Mouse (Mus musculus): Measurements from ENCODE around the gene Chchd1. TPM values are rescaled to one million over a fixed set of nuclear protein-coding genes. Genes with fewer than 3 reads are reported as not detected.
A peak's percentile ranks its signal among the peaks of the same experiment; 100 is the strongest.

Chchd1 gene
- polyA plus RNA-seq, 1 experiment from 2014 or later: 188 TPM

DNA sequence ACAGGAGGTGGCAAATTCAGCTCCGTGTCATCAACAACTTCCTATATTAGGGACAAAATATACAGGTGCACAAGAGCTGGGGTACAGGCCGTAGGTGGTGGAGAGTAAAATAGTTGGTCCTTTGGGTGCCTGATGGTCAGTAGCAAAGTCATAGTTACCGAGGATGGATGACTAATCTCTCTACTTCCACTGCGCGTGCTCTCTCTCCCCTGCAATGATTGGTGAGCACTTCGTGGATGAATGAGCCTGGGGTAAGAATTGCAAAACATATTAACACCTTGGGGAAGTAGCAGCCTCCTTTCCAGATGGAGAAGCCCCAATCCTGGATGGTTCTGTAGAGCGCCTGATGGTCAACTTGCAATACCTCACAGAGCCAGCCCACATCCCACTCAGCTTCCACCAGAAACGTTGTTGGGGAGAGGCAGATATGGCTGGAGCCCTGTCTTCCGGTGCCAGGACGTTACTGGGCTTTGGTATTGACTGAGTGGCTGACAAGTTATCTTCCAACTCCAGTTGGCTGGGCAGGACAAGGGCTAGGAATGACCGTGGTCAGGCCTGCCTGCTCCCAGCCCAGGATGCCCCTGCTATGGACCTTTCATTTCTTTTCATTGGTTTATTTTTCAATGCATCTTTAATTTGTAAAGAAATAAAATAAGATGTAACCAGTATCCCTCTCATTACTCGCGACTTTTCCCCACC, 8.5 kb upstream of the Chchd1 start:
- peak overlapping the region; percentile 98 for H3K27ac ChIP-seq (replicated peaks; ENCODE audit: low read depth, low read length)
- H3K4me1 ChIP-seq (ENCODE audit: control insufficient read depth, insufficient read depth, low read length): peaks cover 41% of the 10 kb centered on the region
- H3K9me3 ChIP-seq (ENCODE audit: control insufficient read depth, low read length): no peaks in the 10 kb centered on the region
- peak overlapping the region; percentile 67 for H3K4me2 ChIP-seq (ENCODE audit: low read length)
- no peaks in the 10 kb centered on the region for H3K27me3 ChIP-seq (ENCODE audit: control insufficient read depth, insufficient read depth, low read length)
- WGBS: 49% methylated on average over 13 of the region's 13 CpGs
- peaks cover 54% of the 10 kb centered on the region for H3K36me3 ChIP-seq (ENCODE audit: control insufficient read depth, insufficient read depth, low read length)
- peak overlapping the region; percentile 88 for H3K9ac ChIP-seq (replicated peaks; ENCODE audit: low read length)
- ATAC-seq (ENCODE audit: low FRiP score, low TSS enrichment) (peak; percentile 16; the same call in 1 of the 2 replicates), DNase-seq (no peak)
- H3K4me3 ChIP-seq (replicated peaks; ENCODE audit: low read depth, low read length): peak overlapping the region; percentile 86

DNA sequence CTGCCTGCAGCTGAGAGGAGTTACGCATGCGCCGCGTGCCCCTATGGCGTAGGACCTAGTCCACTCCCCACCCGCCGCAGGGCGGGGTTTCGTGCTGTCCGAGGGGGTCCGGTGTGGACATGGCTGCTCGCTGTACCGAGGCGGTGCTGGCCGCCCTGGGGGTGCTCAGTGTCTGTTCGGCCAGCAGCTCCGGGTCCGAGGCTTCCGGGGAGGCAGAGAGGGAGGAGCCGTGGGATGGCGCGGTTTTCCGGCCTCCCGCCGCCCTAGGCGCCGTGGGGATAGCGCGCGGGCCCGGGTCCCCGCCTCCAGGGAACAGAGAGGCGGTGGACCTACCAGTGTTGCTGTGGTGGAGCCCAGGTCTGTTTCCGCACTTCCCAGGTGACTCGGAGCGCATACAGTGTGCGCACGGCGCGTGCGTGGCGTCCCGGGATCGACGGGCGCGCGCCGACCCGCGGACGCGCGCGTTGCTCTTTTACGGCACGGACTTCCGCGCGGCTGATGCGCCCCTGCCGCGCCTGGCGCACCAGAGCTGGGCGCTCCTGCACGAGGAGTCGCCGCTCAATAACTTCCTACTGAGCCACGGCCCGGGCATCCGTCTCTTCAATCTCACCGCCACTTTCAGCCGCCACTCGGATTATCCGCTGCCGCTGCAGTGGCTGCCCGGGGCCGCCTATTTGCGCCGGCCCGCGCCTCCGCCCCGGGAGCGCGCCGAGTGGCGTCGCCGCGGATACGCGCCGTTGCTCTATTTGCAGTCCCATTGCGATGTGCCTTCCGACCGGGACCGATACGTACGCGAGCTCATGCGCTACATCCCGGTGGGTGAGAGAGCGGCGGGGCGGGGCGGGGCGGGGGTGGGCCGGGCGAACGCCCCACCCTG, 7.7 kb upstream of the Chchd1 start, which contains the start of gene Fut11:
Gene Fut11, plus strand, starts transcription at position 85 of the 877 bp plus-strand sequence.
- peaks cover 44% of the 10 kb centered on the region for H3K4me1 ChIP-seq (ENCODE audit: control insufficient read depth, insufficient read depth, low read length)
- peaks cover 46% of the 10 kb centered on the region for H3K36me3 ChIP-seq (ENCODE audit: control insufficient read depth, insufficient read depth, low read length)
- under 1% methylated on average over 109 of the region's 111 CpGs for WGBS

DNA sequence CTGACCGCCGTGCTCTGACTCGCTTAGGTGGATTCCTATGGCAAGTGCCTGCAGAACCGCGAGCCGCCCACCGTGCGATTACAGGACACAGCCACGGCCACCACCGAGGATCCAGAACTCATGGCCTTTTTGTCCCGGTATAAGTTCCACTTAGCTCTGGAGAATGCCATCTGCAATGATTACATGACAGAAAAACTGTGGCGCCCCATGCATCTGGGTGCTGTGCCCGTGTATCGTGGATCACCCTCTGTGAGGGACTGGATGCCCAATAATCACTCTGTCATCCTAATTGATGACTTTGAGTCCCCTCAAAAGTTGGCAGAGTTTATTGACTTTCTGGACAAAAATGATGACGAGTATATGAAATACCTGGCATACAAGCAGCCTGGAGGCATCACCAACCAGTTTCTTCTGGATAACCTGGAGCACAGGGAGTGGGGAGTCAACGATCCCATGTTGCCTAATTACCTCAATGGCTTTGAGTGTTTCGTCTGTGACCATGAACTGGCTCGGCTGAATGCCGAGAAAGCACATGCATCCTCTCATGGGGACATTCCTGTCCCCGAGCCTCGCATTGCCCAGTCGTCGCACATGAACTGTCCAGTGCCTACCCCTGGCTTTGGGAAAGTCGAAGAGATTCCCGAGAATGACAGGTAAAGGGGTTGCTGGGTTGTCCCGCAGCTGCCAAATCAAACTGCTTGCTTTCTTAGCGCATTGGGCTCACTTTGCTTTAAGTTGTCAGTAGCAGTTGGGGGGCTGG, 6.9 kb upstream of the Chchd1 start:
- Histone ChIP-seq H3K36me3 (ENCODE audit: control insufficient read depth, insufficient read depth, low read length) (peaks cover 38% of the 10 kb centered on the region), H3K4me2 (ENCODE audit: low read length) (peak overlapping the region; percentile 67), H3K4me3 (replicated peaks; ENCODE audit: low read depth, low read length) (peak overlapping the region; percentile 86), H3K9me3 (ENCODE audit: control insufficient read depth, low read length) (no peaks in the 10 kb centered on the region), H3K27ac (replicated peaks; ENCODE audit: low read depth, low read length) (peak overlapping the region; percentile 98), H3K27me3 (ENCODE audit: control insufficient read depth, insufficient read depth, low read length) (no peaks in the 10 kb centered on the region), H3K9ac (replicated peaks; ENCODE audit: low read length) (peak overlapping the region; percentile 88), H3K4me1 (ENCODE audit: control insufficient read depth, insufficient read depth, low read length) (peaks cover 49% of the 10 kb centered on the region)
- WGBS: 12% methylated on average over 27 of the region's 27 CpGs
- ATAC-seq (ENCODE audit: low FRiP score, low TSS enrichment) (no peak; the same call in 1 of the 2 replicates), DNase-seq (peak; percentile 11)

More for the DNA sequence above, 7.7 kb upstream of the Chchd1 start, which contains the start of gene Fut11:
- Histone ChIP-seq H3K27ac (replicated peaks; ENCODE audit: low read depth, low read length) (peak within 1 kb of the TSS; percentile 98), H3K27me3 (ENCODE audit: control insufficient read depth, insufficient read depth, low read length) (no peaks in the 10 kb centered on the region), H3K9me3 (ENCODE audit: control insufficient read depth, low read length) (no peaks in the 10 kb centered on the region), H3K4me3 (replicated peaks; ENCODE audit: low read depth, low read length) (peak within 1 kb of the TSS; percentile 86), H3K9ac (replicated peaks; ENCODE audit: low read length) (peak within 1 kb of the TSS; percentile 88), H3K4me2 (ENCODE audit: low read length) (peak within 1 kb of the TSS; percentile 67)
- DNase-seq (peak; percentile 95), ATAC-seq (ENCODE audit: low FRiP score, low TSS enrichment) (peak; percentile 91)

DNA sequence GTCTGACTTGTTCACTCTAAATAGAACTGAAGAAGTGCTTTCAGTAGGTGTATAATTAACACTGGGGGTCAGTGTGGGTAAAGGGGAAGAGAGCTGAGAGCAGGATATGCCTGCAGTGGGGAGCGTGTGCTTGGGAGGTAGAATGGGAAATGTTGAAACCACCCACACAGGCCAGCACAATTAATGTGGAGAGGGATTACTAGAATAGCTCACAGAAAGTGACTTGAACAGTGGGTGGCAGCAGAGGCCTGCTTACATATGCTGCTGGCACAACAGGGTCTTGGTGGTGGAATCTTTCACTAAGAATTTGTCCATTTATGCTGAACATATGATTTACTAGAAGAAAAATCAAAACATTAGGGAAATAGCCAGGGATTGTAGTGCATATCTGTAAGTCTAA, 5.8 kb upstream of the Chchd1 start:
- Histone ChIP-seq H3K9me3 (ENCODE audit: control insufficient read depth, low read length) (no peaks in the 10 kb centered on the region), H3K36me3 (ENCODE audit: control insufficient read depth, insufficient read depth, low read length) (peaks cover 28% of the 10 kb centered on the region), H3K27ac (replicated peaks; ENCODE audit: low read depth, low read length) (no peak overlapping the region), H3K4me1 (ENCODE audit: control insufficient read depth, insufficient read depth, low read length) (peaks cover 58% of the 10 kb centered on the region), H3K4me2 (ENCODE audit: low read length) (peak overlapping the region; percentile 67), H3K4me3 (replicated peaks; ENCODE audit: low read depth, low read length) (peak overlapping the region; percentile 86), H3K27me3 (ENCODE audit: control insufficient read depth, insufficient read depth, low read length) (no peaks in the 10 kb centered on the region), H3K9ac (replicated peaks; ENCODE audit: low read length) (peak overlapping the region; percentile 27; the same call in 1 of the 2 replicates)
- 13% methylated on average over 1 of the region's 1 CpGs for WGBS
- DNase-seq (peak; percentile 79), ATAC-seq (ENCODE audit: low FRiP score, low TSS enrichment) (no peak)

DNA sequence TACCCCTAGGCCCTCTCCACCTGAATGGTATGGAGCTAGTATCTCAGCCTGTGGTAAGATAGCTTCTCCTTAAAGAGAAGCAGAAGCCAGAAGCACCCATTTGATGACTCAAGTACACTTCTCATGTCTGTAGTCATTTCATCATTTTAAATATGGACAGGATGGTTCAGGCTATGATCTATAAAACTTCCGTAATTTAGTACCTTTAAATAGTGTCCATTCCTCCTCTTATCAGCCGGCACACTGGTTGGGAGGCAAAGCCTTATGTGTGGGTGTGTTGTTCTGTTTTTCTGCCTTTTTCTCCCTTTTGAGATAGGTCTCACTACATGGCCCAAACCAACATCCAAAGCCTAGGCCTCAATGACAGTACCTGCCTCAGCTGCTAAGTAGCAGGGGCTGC, 4.3 kb upstream of the Chchd1 start:
- WGBS: 90% methylated on average over 2 of the region's 2 CpGs
- H3K4me2 ChIP-seq (ENCODE audit: low read length): peak overlapping the region; percentile 67
- H3K27me3 ChIP-seq (ENCODE audit: control insufficient read depth, insufficient read depth, low read length): no peaks in the 10 kb centered on the region
- H3K4me3 ChIP-seq (replicated peaks; ENCODE audit: low read depth, low read length): no peak overlapping the region
- no peak overlapping the region; the same call in 1 of the 2 replicates for H3K9ac ChIP-seq (replicated peaks; ENCODE audit: low read length)
- H3K36me3 ChIP-seq (ENCODE audit: control insufficient read depth, insufficient read depth, low read length): peaks cover 12% of the 10 kb centered on the region
- ATAC-seq (ENCODE audit: low FRiP score, low TSS enrichment) (no peak), DNase-seq (no peak)
- H3K4me1 ChIP-seq (ENCODE audit: control insufficient read depth, insufficient read depth, low read length): peaks cover 62% of the 10 kb centered on the region
- no peaks in the 10 kb centered on the region for H3K9me3 ChIP-seq (ENCODE audit: control insufficient read depth, low read length)
- H3K27ac ChIP-seq (replicated peaks; ENCODE audit: low read depth, low read length): no peak overlapping the region

DNA sequence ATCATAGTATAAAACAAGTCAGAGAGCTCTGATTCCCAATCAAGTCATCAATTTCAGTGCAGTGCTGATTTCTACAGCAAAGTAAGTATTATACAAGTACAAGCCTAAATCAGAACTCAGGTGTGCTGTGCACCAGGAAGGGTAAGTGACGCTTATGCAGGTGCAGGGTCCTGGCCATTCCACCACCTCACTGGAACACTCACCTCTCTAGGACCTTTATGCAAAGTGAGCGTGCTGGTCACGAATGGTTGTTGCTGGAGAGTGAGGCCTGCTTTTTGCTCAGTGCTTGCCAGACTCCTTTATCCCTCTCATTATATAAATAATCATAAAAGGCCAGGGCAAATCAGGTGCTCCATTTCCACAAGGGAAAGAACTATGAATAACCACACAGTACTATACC, 2.4 kb upstream of the Chchd1 start:
- no peak overlapping the region for H3K27ac ChIP-seq (replicated peaks; ENCODE audit: low read depth, low read length)
- no peaks in the 10 kb centered on the region for H3K27me3 ChIP-seq (ENCODE audit: control insufficient read depth, insufficient read depth, low read length)
- no peaks in the 10 kb centered on the region for H3K9me3 ChIP-seq (ENCODE audit: control insufficient read depth, low read length)
- H3K4me3 ChIP-seq (replicated peaks; ENCODE audit: low read depth, low read length): no peak overlapping the region
- 0 out of 2 replicates have a peak overlapping the region, but pooled peaks have one; percentile 12 for H3K9ac ChIP-seq (replicated peaks; ENCODE audit: low read length)
- DNase-seq (no peak), ATAC-seq (ENCODE audit: low FRiP score, low TSS enrichment) (no peak)
- peaks cover 61% of the 10 kb centered on the region for H3K4me1 ChIP-seq (ENCODE audit: control insufficient read depth, insufficient read depth, low read length)
- no peak overlapping the region for H3K4me2 ChIP-seq (ENCODE audit: low read length)
- WGBS: 88% methylated on average over 3 of the region's 3 CpGs
- H3K36me3 ChIP-seq (ENCODE audit: control insufficient read depth, insufficient read depth, low read length): peaks cover 16% of the 10 kb centered on the region

DNA sequence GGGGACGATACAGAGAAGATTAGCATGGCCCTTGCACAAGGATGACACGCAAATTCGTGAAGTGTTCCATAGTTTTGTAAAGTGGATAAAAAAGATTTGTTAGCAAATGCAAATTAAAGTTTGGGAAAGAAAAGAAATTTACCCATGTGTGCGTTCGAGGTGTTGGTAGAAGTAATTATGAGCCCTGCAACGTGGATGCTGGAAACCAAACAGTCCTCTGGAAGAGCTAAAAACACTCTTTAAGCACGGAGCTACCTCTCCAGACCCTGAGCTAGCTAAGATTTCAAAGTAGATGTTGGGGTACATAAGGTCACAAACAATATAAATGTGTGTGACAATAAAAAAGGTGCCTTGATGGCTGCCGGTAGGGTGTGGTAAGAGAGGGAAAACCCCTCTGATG, 1.3 kb upstream of the Chchd1 start:
- ATAC-seq (ENCODE audit: low FRiP score, low TSS enrichment) (no peak), DNase-seq (no peak)
- H3K9ac ChIP-seq (replicated peaks; ENCODE audit: low read length): peak overlapping the region; percentile 84; the same call in 1 of the 2 replicates
- H3K4me1 ChIP-seq (ENCODE audit: control insufficient read depth, insufficient read depth, low read length): peaks cover 55% of the 10 kb centered on the region
- no peak overlapping the region for H3K27ac ChIP-seq (replicated peaks; ENCODE audit: low read depth, low read length)
- no peaks in the 10 kb centered on the region for H3K27me3 ChIP-seq (ENCODE audit: control insufficient read depth, insufficient read depth, low read length)
- peak overlapping the region; percentile 73 for H3K4me2 ChIP-seq (ENCODE audit: low read length)
- 85% methylated on average over 8 of the region's 8 CpGs for WGBS
- H3K9me3 ChIP-seq (ENCODE audit: control insufficient read depth, low read length): no peaks in the 10 kb centered on the region
- H3K36me3 ChIP-seq (ENCODE audit: control insufficient read depth, insufficient read depth, low read length): peaks cover 16% of the 10 kb centered on the region
- H3K4me3 ChIP-seq (replicated peaks; ENCODE audit: low read depth, low read length): no peak overlapping the region

DNA sequence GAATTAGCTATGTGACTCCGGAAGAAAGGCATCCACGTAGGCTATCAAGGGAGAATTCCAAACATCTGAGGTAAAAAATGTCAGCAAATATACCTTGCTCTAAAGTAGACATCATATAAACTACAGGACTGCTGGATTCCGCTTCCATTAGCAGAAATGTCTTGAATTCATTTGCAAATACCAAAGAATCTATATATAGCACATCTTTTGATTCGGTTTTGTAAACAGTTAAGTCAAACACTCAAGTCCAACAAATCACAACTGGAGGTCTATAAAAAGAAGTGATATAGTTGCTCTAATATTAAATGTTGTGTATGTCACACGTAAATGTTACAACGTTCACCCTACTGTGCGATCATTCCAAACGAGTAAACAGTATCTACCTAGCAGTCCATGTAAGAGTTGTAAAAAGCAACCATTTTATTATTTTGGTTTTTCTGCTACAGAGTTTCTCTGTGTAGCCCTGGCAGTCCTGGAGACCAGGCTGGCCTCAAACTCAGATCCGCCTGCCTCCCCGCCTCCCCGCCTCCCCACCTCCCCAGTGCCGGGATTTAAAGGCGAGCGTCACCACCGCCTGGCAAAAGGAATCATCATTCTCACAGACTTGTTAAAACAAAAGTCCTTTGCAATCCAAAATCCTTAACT, 588 bp upstream of the Chchd1 start:
- peak overlapping the region; percentile 73 for H3K4me3 ChIP-seq (replicated peaks; ENCODE audit: low read depth, low read length)
- no peaks in the 10 kb centered on the region for H3K27me3 ChIP-seq (ENCODE audit: control insufficient read depth, insufficient read depth, low read length)
- H3K9me3 ChIP-seq (ENCODE audit: control insufficient read depth, low read length): no peaks in the 10 kb centered on the region
- ATAC-seq (ENCODE audit: low FRiP score, low TSS enrichment) (0 out of 2 replicates have a peak, but pooled peaks have one; percentile 6), DNase-seq (no peak)
- peak overlapping the region; percentile 73 for H3K4me2 ChIP-seq (ENCODE audit: low read length)
- H3K4me1 ChIP-seq (ENCODE audit: control insufficient read depth, insufficient read depth, low read length): peaks cover 49% of the 10 kb centered on the region
- peaks cover 16% of the 10 kb centered on the region for H3K36me3 ChIP-seq (ENCODE audit: control insufficient read depth, insufficient read depth, low read length)
- H3K9ac ChIP-seq (replicated peaks; ENCODE audit: low read length): peak overlapping the region; percentile 84
- 18% methylated on average over 15 of the region's 15 CpGs for WGBS
- peak overlapping the region; percentile 86 for H3K27ac ChIP-seq (replicated peaks; ENCODE audit: low read depth, low read length)
